Mouse (Mus musculus) forebrain, embryonic 12.5 days (tissue): ENCODE data around the gene Os9. TPM values are rescaled to one million over a fixed set of nuclear protein-coding genes. Genes with fewer than 3 reads are reported as not detected.
"Not testable (repeated sequence)": the region's sequence is repeated elsewhere in the genome, so short reads cannot be mapped to it uniquely, and the experiment has no call there.

Experiments used
- ATAC-seq: fragments of 200-750 bp; cut with Nextera tagmentation; 2 replicates; pipeline ENCODE4 v1.8.0; 2017; ENCODE audit warnings: moderate TSS enrichment; ENCODE audit not compliant: low FRiP score
- H3K27ac ChIP-seq: fragments of 300-500 bp; sonication (generic); 2 replicates; pipeline ENCODE4 v1.5.1; 2016; ENCODE audit warnings: mild to moderate bottlenecking
- H3K27me3 ChIP-seq: fragments of 300-500 bp; sonication (generic); 2 replicates; pipeline ENCODE4 v1.6.1; 2016; ENCODE audit warnings: mild to moderate bottlenecking
- H3K36me3 ChIP-seq: fragments of 300-500 bp; sonication (generic); replicated peaks from 2 replicates; pipeline ENCODE4 v1.6.1; 2016; ENCODE audit warnings: mild to moderate bottlenecking
- H3K4me1 ChIP-seq: fragments of 300-500 bp; sonication (generic); 2 replicates; pipeline ENCODE4 v1.6.1; 2016
- H3K4me2 ChIP-seq: fragments of 300-500 bp; sonication (generic); 2 replicates; pipeline ENCODE4 v1.6.1; 2016; ENCODE audit warnings: mild to moderate bottlenecking, moderate library complexity
- H3K4me3 ChIP-seq: fragments of 300-500 bp; sonication (generic); replicated peaks from 2 replicates; pipeline ENCODE4 v1.5.1; 2016; ENCODE audit warnings: mild to moderate bottlenecking
- H3K9ac ChIP-seq: fragments of 300-500 bp; sonication (generic); 2 replicates; pipeline ENCODE4 v1.6.1; 2016; ENCODE audit warnings: mild to moderate bottlenecking
- H3K9me3 ChIP-seq: fragments of 300-500 bp; sonication (generic); 2 replicates; pipeline ENCODE4 v1.6.1; 2016
- WGBS: fragments of 180-500 bp; shearing (Covaris S2); methylation state at CpG from one replicate; pipeline ENCODE4 v1.1.7; 2016; 5-methylcytosine and 5-hydroxymethylcytosine counted together
- polyA plus RNA-seq: library from polyadenylated mRNA; unstranded; fragments of >200 nt; fragmentation: Nextera tagmentation; extraction: Ambion mirVana; gene quantifications from 2 replicates; pipeline ENCODE4 v1.2.1, GENCODE M21; 2016

The Os9 gene
- polyA plus RNA-seq, 1 experiment from 2014 or later: 86.1 TPM

DNA sequence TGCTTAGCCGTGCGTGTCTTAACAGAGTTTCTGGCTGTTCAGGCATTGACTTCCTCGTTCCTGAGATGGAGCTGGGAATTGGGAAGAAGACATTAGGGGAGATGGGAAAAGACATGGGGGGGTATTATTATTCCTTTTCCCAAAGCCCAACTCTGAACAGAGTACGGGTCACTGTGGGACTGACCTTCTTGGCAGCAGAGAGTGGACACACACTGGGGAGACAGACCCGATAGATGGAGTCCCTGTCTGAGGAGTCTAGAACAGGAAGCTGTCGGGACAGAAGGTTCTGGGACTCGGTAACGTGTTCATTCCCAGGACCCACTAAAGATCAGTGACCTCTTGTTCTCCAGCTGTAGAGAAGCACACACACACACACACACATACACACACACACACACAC lies 45.3 kb downstream of the Os9 start:
- peaks cover 37% of the 10 kb centered on the region for H3K4me1 ChIP-seq
- H3K36me3 ChIP-seq: no peaks in the 10 kb centered on the region
- H3K4me2 ChIP-seq: no peak overlapping the region
- no peak overlapping the region for H3K9ac ChIP-seq
- no peak overlapping the region for H3K4me3 ChIP-seq
- no peaks in the 10 kb centered on the region for H3K9me3 ChIP-seq
- 81% methylated on average over 8 of the region's 8 CpGs for WGBS
- ATAC-seq: no peak
- peaks cover 36% of the 10 kb centered on the region for H3K27me3 ChIP-seq
- no peak overlapping the region for H3K27ac ChIP-seq

DNA sequence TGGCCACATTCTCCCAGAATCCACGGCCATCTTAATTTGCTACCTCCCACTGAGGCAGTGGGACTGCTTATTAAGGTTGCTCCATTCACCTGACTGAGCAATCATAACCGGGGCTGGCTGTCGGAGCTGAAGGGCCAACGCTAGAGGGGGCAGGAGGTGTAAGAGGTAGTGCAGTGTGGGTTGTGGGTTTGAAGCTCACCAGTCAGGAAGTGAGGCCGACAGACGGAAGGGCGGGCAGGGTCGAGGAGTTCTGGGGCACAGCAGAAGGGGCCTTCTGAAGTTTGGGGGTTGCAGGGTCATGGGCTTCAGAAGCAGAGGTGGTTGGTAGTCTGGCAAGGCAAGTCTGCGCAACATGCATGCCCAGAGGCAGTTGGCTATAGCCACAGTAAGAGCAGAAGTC lies 45.9 kb downstream of the Os9 start, which contains the start of gene Agap2:
Gene Agap2, plus strand, starts transcription at position 205 of the 400 bp plus-strand sequence.
- no peak for ATAC-seq
- Histone ChIP-seq H3K9ac (no peak within 1 kb of the TSS), H3K4me2 (no peak within 1 kb of the TSS), H3K36me3 (no peaks in the 10 kb centered on the region), H3K27ac (no peak within 1 kb of the TSS), H3K9me3 (no peaks in the 10 kb centered on the region), H3K4me1 (peaks cover 32% of the 10 kb centered on the region), H3K4me3 (no peak within 1 kb of the TSS), H3K27me3 (peaks cover 30% of the 10 kb centered on the region)
- 71% methylated on average over 9 of the region's 9 CpGs for WGBS

DNA sequence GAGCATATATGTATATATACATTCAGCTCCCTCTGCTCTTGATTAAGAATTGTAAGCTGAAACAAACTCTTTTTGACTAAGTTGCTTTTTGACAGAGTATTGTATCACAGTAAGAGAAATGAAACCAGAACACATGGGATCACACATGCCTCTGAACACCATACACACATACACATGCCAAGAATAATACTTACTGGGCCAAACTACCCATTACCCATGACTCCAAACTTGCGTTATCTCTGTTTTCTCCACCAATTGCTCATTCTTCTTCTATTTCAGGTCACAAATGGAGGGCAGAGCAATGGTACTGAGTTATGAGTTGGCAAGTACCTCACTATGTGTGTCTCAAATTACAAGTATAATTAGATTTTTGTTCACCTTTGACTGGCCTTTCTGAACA lies 47.0 kb downstream of the Os9 start:
- H3K9ac ChIP-seq: no peak overlapping the region
- no peak overlapping the region for H3K4me2 ChIP-seq
- no peak overlapping the region for H3K4me3 ChIP-seq
- WGBS: 94% methylated on average over 1 of the region's 1 CpGs
- H3K4me1 ChIP-seq: peaks cover 28% of the 10 kb centered on the region
- H3K27ac ChIP-seq: no peak overlapping the region
- H3K36me3 ChIP-seq: no peaks in the 10 kb centered on the region
- ATAC-seq: no peak
- no peaks in the 10 kb centered on the region for H3K9me3 ChIP-seq
- H3K27me3 ChIP-seq: peaks cover 19% of the 10 kb centered on the region

DNA sequence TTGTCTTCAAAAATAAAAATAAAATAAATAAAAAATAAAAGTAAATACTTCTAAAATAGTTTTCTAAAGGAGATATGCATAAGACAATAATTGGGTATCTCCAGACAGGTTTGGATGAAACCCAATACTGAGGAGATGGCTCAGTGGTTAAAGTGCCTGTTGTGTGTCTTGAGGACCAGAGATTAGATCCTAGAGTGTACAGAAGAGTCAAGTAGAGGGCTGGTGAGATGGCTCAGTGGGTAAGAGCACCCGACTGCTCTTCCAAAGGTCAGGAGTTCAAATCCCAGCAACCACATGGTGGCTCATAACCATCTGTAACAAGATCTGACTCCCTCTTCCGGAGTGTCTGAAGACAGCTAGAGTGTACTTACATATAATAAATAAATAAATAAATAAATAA lies 48.0 kb downstream of the Os9 start:
- WGBS: 88% methylated on average over 2 of the region's 2 CpGs
- H3K4me2 ChIP-seq, H3K4me3 ChIP-seq, H3K36me3 ChIP-seq, ATAC-seq, H3K27ac ChIP-seq, H3K9ac ChIP-seq, H3K9me3 ChIP-seq: not testable (repeated sequence)
- peaks cover 33% of the 10 kb centered on the region for H3K4me1 ChIP-seq
- H3K27me3 ChIP-seq: peaks cover 13% of the 10 kb centered on the region

DNA sequence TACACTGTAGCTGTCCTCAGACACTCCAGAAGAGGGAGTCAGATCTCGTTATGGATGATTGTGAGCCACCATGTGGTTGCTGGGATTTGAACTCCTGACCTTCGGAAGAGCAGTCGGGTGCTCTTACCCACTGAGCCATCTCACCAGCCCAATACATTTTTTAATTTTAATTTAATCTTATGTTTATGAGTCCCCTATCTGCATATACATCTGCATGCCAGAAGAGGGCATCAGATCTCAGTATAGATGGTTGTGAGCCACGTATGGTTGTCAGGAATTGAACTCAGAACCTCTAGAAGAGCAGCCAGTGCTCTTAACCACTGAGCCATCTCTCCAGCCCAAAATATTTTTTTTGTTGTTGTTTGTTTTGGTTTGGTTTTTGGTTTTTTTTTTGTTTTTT lies 48.7 kb downstream of the Os9 start:
- WGBS: 85% methylated on average over 4 of the region's 4 CpGs
- not testable (repeated sequence) for H3K9ac ChIP-seq, ATAC-seq, H3K27ac ChIP-seq, H3K4me3 ChIP-seq, H3K9me3 ChIP-seq, H3K4me2 ChIP-seq, H3K27me3 ChIP-seq
- Histone ChIP-seq H3K4me1 (peaks cover 29% of the 10 kb centered on the region), H3K36me3 (peaks cover 13% of the 10 kb centered on the region)

DNA sequence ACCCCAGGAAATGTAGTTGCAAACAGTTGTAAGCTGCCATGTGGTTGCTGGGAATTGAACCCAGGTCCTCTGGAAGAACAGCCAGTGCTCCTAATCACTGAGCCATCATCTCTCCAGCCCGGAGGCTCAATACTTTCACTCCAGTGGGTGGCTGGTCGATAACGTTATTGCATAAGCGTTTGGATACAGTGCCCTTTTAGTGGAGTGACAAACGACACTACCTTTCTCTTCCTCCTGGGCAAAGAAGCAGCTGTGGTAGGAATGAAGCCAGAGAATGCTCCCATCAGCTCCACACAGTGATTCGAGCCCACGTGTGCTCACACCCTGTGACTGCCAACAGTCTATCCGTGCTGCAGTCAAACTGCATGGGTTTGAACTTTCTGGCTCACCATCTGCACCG lies 49.7 kb downstream of the Os9 start:
- Histone ChIP-seq H3K4me2 (peak overlapping the region; percentile 97), H3K27me3 (no peaks in the 10 kb centered on the region; the same call in 1 of the 2 replicates), H3K9ac (peak overlapping the region; percentile 72), H3K4me3 (peak overlapping the region; percentile 62), H3K4me1 (peaks cover 33% of the 10 kb centered on the region), H3K27ac (no peak overlapping the region; the same call in 1 of the 2 replicates), H3K9me3 (no peaks in the 10 kb centered on the region), H3K36me3 (peaks cover 24% of the 10 kb centered on the region)
- ATAC-seq: no peak
- WGBS: 81% methylated on average over 9 of the region's 9 CpGs

DNA sequence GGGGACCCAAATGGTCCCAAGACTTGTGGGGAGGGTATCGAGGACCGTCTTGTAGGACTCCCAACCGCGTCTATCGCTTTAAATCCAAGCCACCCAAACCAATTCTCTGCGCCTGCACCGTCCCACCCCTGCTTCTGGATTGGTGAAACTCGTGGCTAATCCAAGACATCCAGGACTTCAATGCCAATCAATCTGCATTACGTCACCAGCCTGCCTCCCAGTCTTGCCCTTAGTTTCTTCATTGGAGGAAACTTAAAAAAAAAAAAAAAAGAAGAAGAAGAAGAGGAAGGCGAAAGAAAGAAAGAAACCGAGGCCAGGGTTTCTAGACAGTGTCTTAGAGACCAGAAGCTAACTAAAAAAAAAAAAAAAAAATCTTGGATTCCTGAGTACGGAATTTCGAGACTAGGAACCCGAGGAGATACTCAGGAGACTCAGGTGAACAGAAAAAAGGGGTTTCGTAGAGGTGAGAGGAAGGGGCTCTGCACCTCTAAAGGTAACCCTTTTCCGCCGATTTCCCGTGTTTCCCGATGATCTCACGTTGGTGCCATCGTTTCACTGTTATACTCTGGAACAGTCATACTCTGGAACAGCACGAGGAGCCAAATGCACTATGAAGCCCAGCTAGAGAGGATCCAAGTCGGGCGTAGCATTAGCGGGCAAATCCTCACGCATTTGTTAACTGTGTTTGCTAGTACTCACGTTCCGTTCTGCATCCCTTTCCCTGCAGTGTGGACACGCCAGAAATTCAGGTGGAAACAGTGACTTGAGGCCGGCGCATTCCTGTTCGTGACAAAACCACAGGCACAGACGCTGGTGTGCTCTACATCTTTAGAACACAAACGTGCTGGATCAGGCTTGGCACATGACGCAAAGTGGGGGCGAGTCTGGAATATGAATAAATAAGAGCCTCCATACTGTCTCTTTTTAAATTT lies 50.5 kb downstream of the Os9 start, which contains the start of gene Tspan31:
Gene Tspan31, minus strand, starts transcription at position 75 of the 932 bp plus-strand sequence.
- Histone ChIP-seq H3K4me2 (peak within 1 kb of the TSS; percentile 97), H3K4me1 (peaks cover 37% of the 10 kb centered on the region), H3K9me3 (no peaks in the 10 kb centered on the region), H3K27me3 (no peaks in the 10 kb centered on the region; the same call in 1 of the 2 replicates), H3K36me3 (peaks cover 32% of the 10 kb centered on the region), H3K27ac (peak within 1 kb of the TSS; percentile 96), H3K4me3 (peak within 1 kb of the TSS; percentile 62), H3K9ac (peak within 1 kb of the TSS; percentile 80)
- 3% methylated on average over 36 of the region's 36 CpGs for WGBS
- ATAC-seq: peak; percentile 90

DNA sequence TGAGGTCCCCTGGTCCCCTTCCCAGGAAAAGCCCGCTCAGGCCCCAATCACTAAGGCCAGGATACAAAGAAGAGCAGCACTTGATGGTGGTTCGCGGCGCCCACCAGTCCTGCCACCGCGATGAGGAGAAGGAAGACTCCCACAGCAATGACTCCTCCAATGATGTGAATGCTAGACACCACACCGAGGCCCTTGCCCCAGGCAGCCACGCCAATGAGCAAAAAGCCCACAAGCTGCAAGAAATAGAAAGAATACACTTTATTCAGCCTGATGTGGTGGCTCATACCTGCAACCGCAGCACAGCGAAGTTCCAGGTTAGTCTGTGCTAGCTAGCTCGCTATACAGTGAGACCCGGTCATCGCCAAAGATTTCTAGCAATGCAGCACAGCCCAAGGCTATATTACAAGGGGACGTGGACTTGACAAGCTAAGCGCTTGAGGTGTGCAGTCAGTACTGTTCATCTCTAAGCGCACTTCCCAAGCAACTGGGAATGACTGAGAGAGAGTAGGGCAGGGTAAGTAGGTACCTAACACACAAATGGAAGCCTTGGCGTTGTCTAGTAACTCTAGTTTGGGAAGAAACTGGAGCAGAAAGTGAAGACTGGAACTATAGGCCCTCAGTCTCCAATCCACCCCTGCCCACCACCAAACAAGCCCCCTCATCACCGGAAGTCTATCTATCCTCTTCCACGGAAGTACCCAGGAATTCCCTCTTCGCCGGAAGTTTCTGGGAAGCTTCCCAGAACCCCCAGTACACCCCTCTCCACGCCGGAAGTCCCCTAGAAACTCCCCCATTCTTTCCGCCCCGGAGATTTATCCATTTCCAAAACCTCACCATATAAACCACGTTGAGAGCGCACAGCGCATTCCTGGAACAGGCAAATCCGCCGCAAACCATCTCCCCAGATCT lies 51.4 kb downstream of the Os9 start:
- peak overlapping the region; percentile 97 for H3K4me2 ChIP-seq
- H3K36me3 ChIP-seq: peaks cover 41% of the 10 kb centered on the region
- no peaks in the 10 kb centered on the region for H3K27me3 ChIP-seq
- 7% methylated on average over 30 of the region's 30 CpGs for WGBS
- peak overlapping the region; percentile 62 for H3K4me3 ChIP-seq
- peaks cover 46% of the 10 kb centered on the region for H3K4me1 ChIP-seq
- peak overlapping the region; percentile 96 for H3K27ac ChIP-seq
- no peaks in the 10 kb centered on the region for H3K9me3 ChIP-seq
- H3K9ac ChIP-seq: peak overlapping the region; percentile 80
- ATAC-seq: peak; percentile 69

DNA sequence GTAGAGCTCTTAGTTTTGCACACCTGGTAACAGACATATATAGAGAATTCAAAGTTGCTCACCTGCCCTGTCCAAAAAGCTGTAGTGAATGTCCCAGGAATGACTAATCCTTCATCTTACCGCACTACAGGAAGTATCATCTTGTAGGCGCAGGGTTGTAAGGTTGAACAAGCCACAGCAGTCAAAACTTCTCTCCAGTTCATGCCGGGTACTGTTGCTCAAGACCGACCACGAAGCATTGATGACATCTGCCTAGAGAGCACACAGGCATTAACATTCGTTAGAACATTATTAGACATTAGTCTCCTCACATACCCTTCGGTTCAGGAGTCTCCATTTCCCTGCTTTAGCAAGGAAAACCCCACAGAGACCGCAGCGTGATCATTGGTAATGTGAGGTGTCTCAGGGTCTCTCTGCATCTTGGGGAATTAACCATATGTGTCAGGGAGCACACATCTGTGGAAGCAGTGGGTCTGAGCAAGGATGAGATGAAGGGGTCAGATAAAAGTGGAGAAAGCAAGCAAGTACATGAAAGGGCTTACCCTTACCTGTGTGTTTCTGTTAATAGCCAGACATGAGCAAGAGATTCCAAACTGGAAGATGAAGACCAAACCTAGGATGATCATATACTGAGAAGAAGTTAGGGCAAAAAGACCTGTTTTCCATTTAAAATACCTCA lies 52.4 kb downstream of the Os9 start:
- peaks cover 42% of the 10 kb centered on the region for H3K36me3 ChIP-seq
- H3K4me2 ChIP-seq: peak overlapping the region; percentile 97
- peak overlapping the region; percentile 96; the same call in 1 of the 2 replicates for H3K27ac ChIP-seq
- no peaks in the 10 kb centered on the region for H3K9me3 ChIP-seq
- H3K4me3 ChIP-seq: peak overlapping the region; percentile 62
- 78% methylated on average over 9 of the region's 9 CpGs for WGBS
- H3K4me1 ChIP-seq: peaks cover 46% of the 10 kb centered on the region
- H3K9ac ChIP-seq: peak overlapping the region; percentile 80; the same call in 1 of the 2 replicates
- ATAC-seq: no peak
- H3K27me3 ChIP-seq: no peaks in the 10 kb centered on the region

DNA sequence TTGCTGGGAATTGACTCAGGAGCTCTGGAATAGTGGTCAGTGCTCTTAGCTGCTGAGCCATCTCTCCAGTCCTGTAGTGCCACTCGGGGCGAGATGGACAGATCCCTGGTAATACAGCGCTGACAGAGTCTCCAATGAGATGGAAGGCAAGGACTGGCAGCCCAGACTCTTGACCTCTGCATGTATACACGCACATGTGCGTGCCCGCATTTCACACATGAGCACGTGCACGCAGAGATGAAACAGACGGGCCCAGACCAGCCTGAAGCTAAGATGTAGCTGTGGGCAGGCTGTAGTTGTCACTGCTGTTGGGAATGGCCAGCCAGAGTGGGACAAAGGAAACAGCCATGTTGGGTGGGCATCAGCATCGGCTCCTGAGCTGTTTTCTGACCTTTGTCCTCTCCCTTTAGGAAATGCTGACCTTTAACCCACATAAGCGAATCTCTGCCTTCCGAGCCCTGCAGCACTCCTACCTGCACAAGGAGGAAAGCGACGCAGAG lies 54.4 kb downstream of the Os9 start:
- Histone ChIP-seq H3K4me2 (no peak overlapping the region), H3K36me3 (peaks cover 42% of the 10 kb centered on the region), H3K4me1 (peaks cover 55% of the 10 kb centered on the region), H3K27ac (peak overlapping the region; percentile 38; the same call in 1 of the 2 replicates), H3K27me3 (no peaks in the 10 kb centered on the region), H3K4me3 (no peak overlapping the region), H3K9me3 (no peaks in the 10 kb centered on the region), H3K9ac (no peak overlapping the region)
- ATAC-seq: no peak
- 90% methylated on average over 14 of the region's 14 CpGs for WGBS

DNA sequence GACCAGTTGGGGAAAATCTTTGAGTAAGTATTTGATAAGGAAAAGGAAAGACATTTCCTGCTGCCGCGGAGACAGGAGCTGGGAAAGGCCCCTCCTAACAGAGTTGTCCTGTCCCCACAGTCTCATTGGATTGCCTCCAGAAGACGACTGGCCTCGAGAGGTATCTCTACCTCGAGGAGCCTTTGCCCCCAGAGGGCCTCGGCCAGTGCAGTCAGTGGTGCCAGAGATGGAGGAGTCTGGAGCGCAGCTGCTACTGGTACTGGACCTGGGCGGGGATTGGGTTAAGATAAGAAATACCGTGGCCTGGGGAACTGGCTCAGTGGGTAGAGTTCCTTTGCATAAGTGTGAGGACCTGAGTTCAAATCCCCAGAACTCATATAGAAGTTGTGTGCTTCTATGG lies 55.0 kb downstream of the Os9 start:
- Histone ChIP-seq H3K9ac (no peak overlapping the region), H3K4me1 (peaks cover 56% of the 10 kb centered on the region), H3K27me3 (no peaks in the 10 kb centered on the region), H3K4me3 (no peak overlapping the region), H3K36me3 (peaks cover 42% of the 10 kb centered on the region), H3K27ac (no peak overlapping the region), H3K4me2 (no peak overlapping the region), H3K9me3 (no peaks in the 10 kb centered on the region)
- no peak for ATAC-seq
- WGBS: 88% methylated on average over 9 of the region's 9 CpGs
